Mouse (Mus musculus): Measurements from ENCODE around the gene Ccdc69. TPM values are rescaled to one million over a fixed set of nuclear protein-coding genes. Genes with fewer than 3 reads are reported as not detected.
"Not testable (repeated sequence)": the region's sequence is repeated elsewhere in the genome, so short reads cannot be mapped to it uniquely, and the experiment has no call there.

Gene Ccdc69
- total RNA-seq, 2 experiments from 2014 or later, result 9.2 to 11.5 TPM

- peak; percentile 95 for DNase-seq
- intact Hi-C loops (cut with DNase I), result loop anchor here (5.0 kb wide), 1 partner anchor 60 kb away; no protein-coding TSS in a partner anchor
These were observed 19.7 kb upstream of the Ccdc69 start, which contains the start of gene Gm2a for GRCm38 (mm10) chr11:55097463-55098188. TSS of gene Gm2a (plus strand) at chr11:55098115.

- no peak for DNase-seq
- intact Hi-C loops (cut with DNase I), result loop anchor here (5.0 kb wide), 1 partner anchor 60 kb away; no protein-coding TSS in a partner anchor
These were observed 19.0 kb upstream of the Ccdc69 start for GRCm38 (mm10) chr11:55096731-55097462.

GRCm38 (mm10) chr11:55096296-55096695 lies 18.4 kb upstream of the Ccdc69 start:
- not testable (repeated sequence) for DNase-seq
- intact Hi-C loops (cut with DNase I), result loop anchor here (5.0 kb wide), 1 partner anchor 61 kb away; no protein-coding TSS in a partner anchor

GRCm38 (mm10) chr11:55093096-55093495 lies 15.2 kb upstream of the Ccdc69 start:
- no peak for DNase-seq
- intact Hi-C loops (cut with DNase I), result no loop called here

GRCm38 (mm10) chr11:55089892-55090291 lies 12.0 kb upstream of the Ccdc69 start:
- intact Hi-C loops (cut with DNase I), result loop anchor here (5.0 kb wide), 2 partner anchors 158 to 208 kb away; no protein-coding TSS in a partner anchor
- DNase-seq, result no peak

- DNase-seq, result peak; percentile 79 to 88
- intact Hi-C loops (cut with DNase I), result loop anchor here (1.0 to 5.0 kb wide), 4 partner anchors 41 to 205 kb away; no protein-coding TSS in a partner anchor
These were observed 9.1 kb upstream of the Ccdc69 start for GRCm38 (mm10) chr11:55087006-55087405.

GRCm38 (mm10) chr11:55085396-55085795 lies 7.5 kb upstream of the Ccdc69 start:
- intact Hi-C loops (cut with DNase I), result loop anchor here (5.0 kb wide), 2 partner anchors 153 to 203 kb away; no protein-coding TSS in a partner anchor
- DNase-seq, result peak; percentile 59 to 71

GRCm38 (mm10) chr11:55084629-55085028 lies 6.7 kb upstream of the Ccdc69 start:
- intact Hi-C loops (cut with DNase I), result loop anchor here (5.0 kb wide), 2 partner anchors 152 to 202 kb away; no protein-coding TSS in a partner anchor
- DNase-seq, result peak; percentile 46 to 53

- no peak for DNase-seq
- intact Hi-C loops (cut with DNase I), result no loop called here
These were observed 3.3 kb upstream of the Ccdc69 start for GRCm38 (mm10) chr11:55081206-55081605.

GRCm38 (mm10) chr11:55079180-55079579 lies 1.2 kb upstream of the Ccdc69 start:
- intact Hi-C loops (cut with DNase I), result no loop called here
- DNase-seq, result no peak

- no peak for DNase-seq
- intact Hi-C loops (cut with DNase I), result no loop called here
These were observed 571 bp upstream of the Ccdc69 start for GRCm38 (mm10) chr11:55078502-55078901.

- intact Hi-C loops (cut with DNase I), result no loop called here
- no peak for DNase-seq
These were observed 1.7 kb downstream of the Ccdc69 start for GRCm38 (mm10) chr11:55076234-55076633.

- intact Hi-C loops (cut with DNase I), result no loop called here
- peak; percentile 71 to 76 for DNase-seq
These were observed 2.3 kb downstream of the Ccdc69 start for GRCm38 (mm10) chr11:55075602-55076001.

- peak in 1 of 2 experiments; percentile 27 for DNase-seq
- intact Hi-C loops (cut with DNase I), result no loop called here
These were observed 4.7 kb downstream of the Ccdc69 start for GRCm38 (mm10) chr11:55073191-55073590.

GRCm38 (mm10) chr11:55072467-55072866 lies 5.5 kb downstream of the Ccdc69 start:
- intact Hi-C loops (cut with DNase I), result no loop called here
- DNase-seq, result no peak

GRCm38 (mm10) chr11:55071344-55071743 lies 6.6 kb downstream of the Ccdc69 start:
- no peak for DNase-seq
- intact Hi-C loops (cut with DNase I), result no loop called here

GRCm38 (mm10) chr11:55069023-55069422 lies 8.9 kb downstream of the Ccdc69 start:
- peak; percentile 58 to 67 for DNase-seq
- intact Hi-C loops (cut with DNase I), result no loop called here

- DNase-seq, result no peak
- intact Hi-C loops (cut with DNase I), result no loop called here
These were observed 11.0 kb downstream of the Ccdc69 start for GRCm38 (mm10) chr11:55066921-55067320.

- no peak for DNase-seq
- intact Hi-C loops (cut with DNase I), result no loop called here
These were observed 15.1 kb downstream of the Ccdc69 start for GRCm38 (mm10) chr11:55062856-55063255.

GRCm38 (mm10) chr11:55060802-55061201 lies 17.1 kb downstream of the Ccdc69 start:
- intact Hi-C loops (cut with DNase I), result no loop called here
- DNase-seq, result no peak

- no peak for DNase-seq
- intact Hi-C loops (cut with DNase I), result no loop called here
These were observed 20.4 kb downstream of the Ccdc69 start for GRCm38 (mm10) chr11:55057511-55057910.

Data from heart, postnatal 10 days (tissue).